Mouse (Mus musculus) cerebellum, adult 2 months (tissue): ENCODE measurements around the gene Elmo1.

Source experiments
- CTCF ChIP-seq: fragments of 200-500 bp; IDR thresholded peaks from 2 replicates; pipeline ENCODE4 v1.5.1; 2011; ENCODE audit warnings: low read depth, mild to moderate bottlenecking, control low read depth, low read length, moderate library complexity, borderline replicate concordance; ENCODE audit not compliant: insufficient read depth
- POLR2A ChIP-seq: fragments of 200-500 bp; IDR thresholded peaks from 2 replicates; pipeline ENCODE4 v1.6.1; 2011; ENCODE audit warnings: low read length, control low read depth, borderline replicate concordance; ENCODE audit not compliant: insufficient read depth

- TF ChIP-seq POLR2A (no peak), CTCF (no peak)
Measured at GRCm38 (mm10) chr13:20097934-20098593, 7.7 kb downstream of the Elmo1 start.
